27 mouse cellular contexts compared by ENCODE assay signal in the genomic region with DNA sequence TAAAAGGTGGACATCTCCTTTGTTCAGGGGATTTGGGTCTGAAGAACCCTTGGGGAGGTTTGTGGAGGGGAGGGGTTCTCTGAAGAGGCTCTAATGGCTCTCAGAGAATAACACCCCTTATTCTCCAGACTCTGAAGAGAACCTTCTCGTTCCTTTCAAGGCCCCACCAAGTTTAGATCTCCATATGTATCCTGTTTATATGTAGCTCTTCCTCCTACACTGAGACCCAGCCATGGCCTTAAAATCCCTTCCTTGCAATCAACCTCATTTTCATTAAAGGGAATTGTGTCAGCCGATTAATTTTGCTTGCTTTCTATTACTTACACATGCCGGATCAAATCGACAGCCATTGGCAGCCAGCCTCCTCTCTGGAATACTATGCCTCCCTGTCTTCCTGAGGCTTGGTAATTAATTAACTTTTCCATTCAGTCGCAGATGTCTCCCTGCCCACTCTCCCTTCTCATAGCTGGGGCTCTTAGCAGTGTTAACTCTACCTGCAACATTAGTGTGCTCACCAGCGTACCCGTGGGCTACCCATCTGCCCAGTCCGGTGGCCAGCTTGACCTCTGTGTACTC. TPM values are rescaled to one million over a fixed set of nuclear protein-coding genes. Genes with fewer than 3 reads are reported as not detected.
DNase-seq lines count a peak whose midpoint lies in the region; ATAC-seq and TF ChIP-seq lines count a peak whose summit lies in the region.
"Had no signal": no experiment of that assay in that cellular context is flagged by ENCODE, and none has a peak within 500 bp of the region (broad histone marks: within the 10 kb centered on the region; RNA-seq: fewer than 3 reads in every experiment).

No protein-coding gene starts in this region.

- H3K27ac ChIP-seq in midbrain, postnatal 0 days (ENCODE audit: low read depth, low read length): no peak overlapping the region
- H3K27ac ChIP-seq in midbrain, embryonic 15.5 days: no peak overlapping the region
- H3K27ac ChIP-seq: embryonic facial prominence, embryonic 15.5 days; heart, embryonic 13.5 days; limb, embryonic 13.5 days; liver, embryonic 12.5 days; midbrain, embryonic 10.5 days; stomach, postnatal 0 days had no signal

- no peak for ATAC-seq in midbrain, postnatal 0 days (ENCODE audit: low FRiP score)
- no peak for ATAC-seq in midbrain, embryonic 15.5 days (replicated peaks)
- ATAC-seq: activated CD4-positive, CD25-positive, alpha-beta regulatory T cell, adult 4 months; forebrain, embryonic 16.5 days; liver, embryonic 12.5 days had no signal

- no peak for TF ChIP-seq CTCF in midbrain, postnatal 0 days (IDR thresholded peaks at IDR 0.05)
- no peak for TF ChIP-seq CTCF in brain, embryonic 14.5 days (IDR thresholded peaks at IDR 0.05; ENCODE audit: borderline replicate concordance, extremely low read depth, insufficient read depth, insufficient read length)

- no peaks in the 10 kb centered on the region for H3K36me3 ChIP-seq in midbrain, postnatal 0 days (ENCODE audit: insufficient read depth, low read length)
- H3K36me3 ChIP-seq in midbrain, embryonic 15.5 days (replicated peaks): no peaks in the 10 kb centered on the region
- H3K36me3 ChIP-seq: embryonic facial prominence, embryonic 15.5 days; heart, embryonic 13.5 days; limb, embryonic 13.5 days; liver, embryonic 12.5 days; midbrain, embryonic 10.5 days had no signal

- no peak overlapping the region for H3K4me2 ChIP-seq in midbrain, postnatal 0 days (ENCODE audit: low read depth, low read length, poor library complexity, severe bottlenecking)
- no peak overlapping the region for H3K4me2 ChIP-seq in midbrain, embryonic 15.5 days
- H3K4me2 ChIP-seq: embryonic facial prominence, embryonic 15.5 days; heart, embryonic 13.5 days; limb, embryonic 13.5 days; liver, embryonic 12.5 days had no signal

- no peak overlapping the region for H3K9ac ChIP-seq in midbrain, postnatal 0 days (replicated peaks; ENCODE audit: low read length, poor library complexity, severe bottlenecking)
- H3K9ac ChIP-seq in midbrain, embryonic 15.5 days: no peak overlapping the region
- H3K9ac ChIP-seq: embryonic facial prominence, embryonic 15.5 days; heart, embryonic 13.5 days; limb, embryonic 13.5 days; liver, embryonic 12.5 days had no signal

- H3K9me3 ChIP-seq in midbrain, postnatal 0 days (ENCODE audit: low read length): no peaks in the 10 kb centered on the region
- H3K9me3 ChIP-seq in midbrain, embryonic 15.5 days: no peaks in the 10 kb centered on the region
- H3K9me3 ChIP-seq: embryonic facial prominence, embryonic 15.5 days; heart, embryonic 13.5 days; limb, embryonic 13.5 days; liver, embryonic 12.5 days; midbrain, embryonic 10.5 days had no signal

- no peaks in the 10 kb centered on the region for H3K27me3 ChIP-seq in midbrain, postnatal 0 days (ENCODE audit: insufficient read depth, low read length)
- 0 out of 2 replicates have a peak, but pooled peaks cover under 1% of the 10 kb centered on the region for H3K27me3 ChIP-seq in midbrain, embryonic 15.5 days (replicated peaks)
- H3K27me3 ChIP-seq: heart, embryonic 13.5 days; limb, embryonic 13.5 days; liver, embryonic 12.5 days had no signal

- WGBS in midbrain, postnatal 0 days: 62% methylated on average over 8 of the region's 8 CpGs
- 66% methylated on average over 8 of the region's 8 CpGs for WGBS in midbrain, embryonic 15.5 days

- TF ChIP-seq POLR2A in brain, embryonic 14.5 days (IDR thresholded peaks at IDR 0.05; ENCODE audit: borderline replicate concordance, extremely low read depth, insufficient read depth, insufficient read length, poor library complexity, severe bottlenecking): no peak

- no peak overlapping the region for H3K4me3 ChIP-seq in midbrain, postnatal 0 days (ENCODE audit: low read depth, low read length)
- H3K4me3 ChIP-seq in midbrain, embryonic 15.5 days: no peak overlapping the region
- H3K4me3 ChIP-seq: embryonic facial prominence, embryonic 15.5 days; heart, embryonic 13.5 days; limb, embryonic 13.5 days; liver, embryonic 12.5 days; midbrain, embryonic 10.5 days had no signal

- H3K4me1 ChIP-seq in midbrain, postnatal 0 days (ENCODE audit: insufficient read depth, low read length): no peaks in the 10 kb centered on the region
- no peaks in the 10 kb centered on the region for H3K4me1 ChIP-seq in midbrain, embryonic 15.5 days
- H3K4me1 ChIP-seq: embryonic facial prominence, embryonic 15.5 days; limb, embryonic 13.5 days had no signal

- DNase-seq in layer of hippocampus, adult 11-12 months (ENCODE audit: low spot score): peak; percentile 59
- DNase-seq in layer of hippocampus, adult 9-10 months (ENCODE audit: low spot score): no peak
- DNase-seq in midbrain, postnatal 0 days (ENCODE audit: low spot score): peak; percentile 68
- DNase-seq in brain, embryonic 14.5 days (ENCODE audit: low read depth): peak; percentile 83
- peak; percentile 26 to 50 for DNase-seq in layer of hippocampus, adult 8-10 months (ENCODE audit: low spot score in 2 of 2)
- DNase-seq in urinary bladder, postnatal 36 days (ENCODE audit: low spot score in 2 of 2): no peak
- no peak for DNase-seq in urinary bladder, postnatal 10 days (ENCODE audit: low spot score)
- DNase-seq: adrenal gland, adult 8-10 months; cerebellum, adult 2 months; cerebellum, postnatal 36 days; gastrocnemius, postnatal 14 days; heart, adult 18-20 months; heart, postnatal 14 days; kidney, adult 18-20 months; kidney, postnatal 14 days; lung, adult 2 months; thymus, adult 2 months had no signal

RNA-seq across cellular contexts. Expression of a gene that starts 13.7 kb away (rescaled TPM):
- total RNA-seq in midbrain, postnatal 0 days (2014; rRNA removed): 2.8 and 3.1 TPM in 2 replicates
- 0.90 and 0.91 TPM in 2 replicates for polyA plus RNA-seq in midbrain, postnatal 0 days (2015; fragmentation: Nextera tagmentation; extraction: Ambion mirVana)
- polyA plus RNA-seq in midbrain, embryonic 15.5 days (2015; fragmentation: Nextera tagmentation; extraction: Ambion mirVana): 1.4 and 1.8 TPM in 2 replicates
- 1.3 and 2.6 TPM in 2 replicates for polyA plus RNA-seq in brain, embryonic 14.5 days (2012; rRNA removed)
- 1 to 10 TPM; 3.5 to 5.8 (median 4.2) TPM for total RNA-seq in layer of hippocampus, adult 8-10 months (2022)

RNA-seq across cellular contexts. Expression of a gene that starts 38.2 kb away (rescaled TPM):
- 57.1 and 68.2 TPM in 2 replicates for total RNA-seq in midbrain, postnatal 0 days (2014; rRNA removed)
- 6.8 and 7.0 TPM in 2 replicates for polyA plus RNA-seq in midbrain, postnatal 0 days (2015; fragmentation: Nextera tagmentation; extraction: Ambion mirVana)
- 5.2 and 5.7 TPM in 2 replicates for polyA plus RNA-seq in midbrain, embryonic 15.5 days (2015; fragmentation: Nextera tagmentation; extraction: Ambion mirVana)
- 11.0 and 18.1 TPM in 2 replicates for polyA plus RNA-seq in brain, embryonic 14.5 days (2012; rRNA removed)
- total RNA-seq in layer of hippocampus, adult 8-10 months (2022): 100 to 1,000 TPM; 159 to 171 (median 164) TPM
- total RNA-seq: MEL had no signal
- polyA plus RNA-seq: activated CD4-positive, CD25-positive, alpha-beta regulatory T cell, adult 4 months had no signal

Comparison
In these comparisons a context has a peak if more than half of its experiments do, and no peak if none do; other contexts are left out.
1. DNase-seq: peak in layer of hippocampus, adult 11-12 months (single experiment), midbrain, postnatal 0 days (single experiment), brain, embryonic 14.5 days (single experiment) and layer of hippocampus, adult 8-10 months (2 of 2); none in layer of hippocampus, adult 9-10 months (single experiment), urinary bladder, postnatal 36 days (0 of 2) and urinary bladder, postnatal 10 days (single experiment).